Comparison of ENCODE assay signal across 8 mouse cellular contexts in the genomic region with DNA sequence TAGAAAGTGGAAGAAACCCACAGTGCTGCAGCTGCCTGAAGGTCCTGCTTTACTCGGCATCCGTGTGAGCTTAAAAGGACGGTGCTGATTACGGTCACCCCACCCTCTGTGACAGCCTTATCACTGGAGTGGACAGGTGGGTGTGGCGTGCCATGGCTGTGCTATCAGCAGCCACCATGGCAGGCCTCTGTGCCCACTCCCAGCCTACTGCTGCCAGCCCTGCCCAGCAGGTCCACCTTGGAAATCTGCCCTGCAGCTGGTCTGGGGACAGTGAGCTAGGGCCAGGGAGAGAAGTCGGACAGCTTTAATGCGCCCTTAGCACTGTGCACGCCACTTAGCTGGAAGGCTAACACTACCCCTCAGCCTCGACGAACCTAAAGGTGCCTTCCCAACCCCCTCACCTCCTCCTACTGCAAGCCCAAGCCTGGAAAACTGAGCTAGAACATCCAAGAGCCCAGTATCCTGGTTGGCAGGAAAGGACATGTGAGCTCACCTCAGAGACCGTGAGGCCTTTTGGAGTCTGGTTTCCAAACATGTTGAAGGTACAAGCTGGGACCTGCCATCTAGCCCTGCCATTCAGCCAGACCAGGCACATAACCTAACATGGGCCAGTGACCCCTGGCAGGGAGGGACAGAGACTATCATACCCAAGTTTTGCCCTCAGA. TPM values are rescaled to one million over a fixed set of nuclear protein-coding genes. Genes with fewer than 3 reads are reported as not detected.
A peak's percentile ranks its signal among the peaks of the same experiment; 100 is the strongest.
DNase-seq lines count a peak whose midpoint lies in the region; ATAC-seq and TF ChIP-seq lines count a peak whose summit lies in the region.

No protein-coding gene starts in this region.

- no peak overlapping the region for H3K9ac ChIP-seq in neural tube, embryonic 13.5 days
- H3K9ac ChIP-seq in liver, embryonic 13.5 days: peak overlapping the region; percentile 81
- no peak overlapping the region; the same call in 1 of the 2 replicates for H3K9ac ChIP-seq in stomach, postnatal 0 days (ENCODE audit: low read length)
- no peak overlapping the region for H3K9ac ChIP-seq in neural tube, embryonic 15.5 days (replicated peaks)

- peak; percentile 83 to 86 for DNase-seq in cerebellum, postnatal 10 days
- no peak for DNase-seq in neural tube, embryonic 10.5 days (ENCODE audit: extremely low spot score, low spot score)
- peak; percentile 91 for DNase-seq in liver, embryonic 13.5 days
- peak; percentile 57 for DNase-seq in stomach, postnatal 0 days (ENCODE audit: low spot score)
- DNase-seq in ovary, postnatal 14 days (ENCODE audit: low spot score): no peak

- no peak for ATAC-seq in cerebellum, adult (ENCODE audit: insufficient number of reproducible peaks, low FRiP score, low TSS enrichment)
- peak; percentile 8; the same call in 1 of the 2 replicates for ATAC-seq in neural tube, embryonic 13.5 days (ENCODE audit: low read depth)
- peak; percentile 98 for ATAC-seq in liver, embryonic 13.5 days (ENCODE audit: low read depth)
- ATAC-seq in stomach, postnatal 0 days (ENCODE audit: low FRiP score, low TSS enrichment): peak; percentile 72
- no peak for ATAC-seq in neural tube, embryonic 15.5 days (ENCODE audit: low FRiP score)

- no peaks in the 10 kb centered on the region for H3K27me3 ChIP-seq in neural tube, embryonic 13.5 days
- H3K27me3 ChIP-seq in liver, embryonic 13.5 days: no peaks in the 10 kb centered on the region
- no peaks in the 10 kb centered on the region for H3K27me3 ChIP-seq in stomach, postnatal 0 days (ENCODE audit: control insufficient read depth, insufficient read depth, low read length)
- H3K27me3 ChIP-seq in neural tube, embryonic 15.5 days (replicated peaks): no peaks in the 10 kb centered on the region

- no peak for TF ChIP-seq CTCF in stomach, postnatal 0 days (IDR thresholded peaks at IDR 0.05; ENCODE audit: low read depth)

- no peak for TF ChIP-seq EP300 in stomach, postnatal 0 days (optimal IDR thresholded peaks at IDR 0.05)

- H3K27ac ChIP-seq in neural tube, embryonic 13.5 days (replicated peaks): no peak overlapping the region
- H3K27ac ChIP-seq in liver, embryonic 13.5 days: peak overlapping the region; percentile 99
- peak overlapping the region; percentile 18 for H3K27ac ChIP-seq in stomach, postnatal 0 days (replicated peaks)
- H3K27ac ChIP-seq in neural tube, embryonic 15.5 days (replicated peaks): no peak overlapping the region

- no peak overlapping the region for H3K4me2 ChIP-seq in neural tube, embryonic 13.5 days
- H3K4me2 ChIP-seq in liver, embryonic 13.5 days: peak overlapping the region; percentile 74
- H3K4me2 ChIP-seq in stomach, postnatal 0 days (replicated peaks; ENCODE audit: low read depth): no peak overlapping the region
- no peak overlapping the region for H3K4me2 ChIP-seq in neural tube, embryonic 15.5 days

- no peaks in the 10 kb centered on the region for H3K4me1 ChIP-seq in neural tube, embryonic 13.5 days (replicated peaks)
- H3K4me1 ChIP-seq in liver, embryonic 13.5 days (replicated peaks): peaks cover 76% of the 10 kb centered on the region
- H3K4me1 ChIP-seq in stomach, postnatal 0 days (replicated peaks; ENCODE audit: control insufficient read depth, insufficient read depth): no peaks in the 10 kb centered on the region
- H3K4me1 ChIP-seq in neural tube, embryonic 15.5 days: no peaks in the 10 kb centered on the region; the same call in 1 of the 2 replicates

- 86% methylated on average over 11 of the region's 11 CpGs for WGBS in neural tube, embryonic 13.5 days
- WGBS in liver, embryonic 13.5 days (ENCODE audit: insufficient replicate concordance): 23% methylated on average over 11 of the region's 11 CpGs
- WGBS in stomach, postnatal 0 days: 58% methylated on average over 11 of the region's 11 CpGs
- 84% methylated on average over 11 of the region's 11 CpGs for WGBS in neural tube, embryonic 15.5 days

- H3K9me3 ChIP-seq in neural tube, embryonic 13.5 days: no peaks in the 10 kb centered on the region
- H3K9me3 ChIP-seq in liver, embryonic 13.5 days (replicated peaks): no peaks in the 10 kb centered on the region
- no peaks in the 10 kb centered on the region for H3K9me3 ChIP-seq in stomach, postnatal 0 days (ENCODE audit: control insufficient read depth, low read length)
- H3K9me3 ChIP-seq in neural tube, embryonic 15.5 days (replicated peaks): no peaks in the 10 kb centered on the region

- peaks cover 71% of the 10 kb centered on the region for H3K36me3 ChIP-seq in neural tube, embryonic 13.5 days
- peaks cover 81% of the 10 kb centered on the region for H3K36me3 ChIP-seq in liver, embryonic 13.5 days
- peaks cover 15% of the 10 kb centered on the region for H3K36me3 ChIP-seq in stomach, postnatal 0 days (ENCODE audit: control insufficient read depth, insufficient read depth, low read length)
- H3K36me3 ChIP-seq in neural tube, embryonic 15.5 days: peaks cover 38% of the 10 kb centered on the region

- H3K4me3 ChIP-seq in neural tube, embryonic 13.5 days: no peak overlapping the region
- peak overlapping the region; percentile 50 for H3K4me3 ChIP-seq in liver, embryonic 13.5 days (replicated peaks)
- H3K4me3 ChIP-seq in stomach, postnatal 0 days (ENCODE audit: low read depth, low read length): no peak overlapping the region
- H3K4me3 ChIP-seq in neural tube, embryonic 15.5 days (replicated peaks): no peak overlapping the region

RNA-seq across cellular contexts. Expression of a gene that starts 6.4 kb away (rescaled TPM):
- polyA plus RNA-seq in neural tube, embryonic 13.5 days (2015; fragmentation: Nextera tagmentation; extraction: Ambion mirVana): not detected in 2 replicates
- not detected in 2 replicates for polyA plus RNA-seq in liver, embryonic 13.5 days (2015; fragmentation: Nextera tagmentation; extraction: Ambion mirVana)
- polyA plus RNA-seq in stomach, postnatal 0 days (2015; fragmentation: Nextera tagmentation; extraction: Ambion mirVana): not detected in 2 replicates
- polyA plus RNA-seq in neural tube, embryonic 15.5 days (2015; fragmentation: Nextera tagmentation; extraction: Ambion mirVana): not detected in 2 replicates

RNA-seq across cellular contexts. Expression of a gene that starts 15.0 kb away (rescaled TPM):
- 225 and 243 TPM in 2 replicates for polyA plus RNA-seq in neural tube, embryonic 13.5 days (2015; fragmentation: Nextera tagmentation; extraction: Ambion mirVana)
- 62.4 and 67.1 TPM in 2 replicates for polyA plus RNA-seq in liver, embryonic 13.5 days (2015; fragmentation: Nextera tagmentation; extraction: Ambion mirVana)
- 53.1 and 53.8 TPM in 2 replicates for polyA plus RNA-seq in stomach, postnatal 0 days (2015; fragmentation: Nextera tagmentation; extraction: Ambion mirVana)
- polyA plus RNA-seq in neural tube, embryonic 15.5 days (2015; fragmentation: Nextera tagmentation; extraction: Ambion mirVana): 141 and 152 TPM in 2 replicates

RNA-seq across cellular contexts. Expression of a gene that starts 49.5 kb away (rescaled TPM):
- 19.0 and 20.6 TPM in 2 replicates for polyA plus RNA-seq in neural tube, embryonic 13.5 days (2015; fragmentation: Nextera tagmentation; extraction: Ambion mirVana)
- polyA plus RNA-seq in liver, embryonic 13.5 days (2015; fragmentation: Nextera tagmentation; extraction: Ambion mirVana): 11.2 and 11.8 TPM in 2 replicates
- 11.1 and 11.8 TPM in 2 replicates for polyA plus RNA-seq in stomach, postnatal 0 days (2015; fragmentation: Nextera tagmentation; extraction: Ambion mirVana)
- 20.0 and 22.0 TPM in 2 replicates for polyA plus RNA-seq in neural tube, embryonic 15.5 days (2015; fragmentation: Nextera tagmentation; extraction: Ambion mirVana)

RNA-seq across cellular contexts. Expression of a gene that starts 49.5 kb away (rescaled TPM):
- polyA plus RNA-seq in neural tube, embryonic 13.5 days (2015; fragmentation: Nextera tagmentation; extraction: Ambion mirVana): 37.0 and 43.3 TPM in 2 replicates
- polyA plus RNA-seq in liver, embryonic 13.5 days (2015; fragmentation: Nextera tagmentation; extraction: Ambion mirVana): 37.0 and 38.5 TPM in 2 replicates
- 74.2 and 74.9 TPM in 2 replicates for polyA plus RNA-seq in stomach, postnatal 0 days (2015; fragmentation: Nextera tagmentation; extraction: Ambion mirVana)
- polyA plus RNA-seq in neural tube, embryonic 15.5 days (2015; fragmentation: Nextera tagmentation; extraction: Ambion mirVana): 38.2 and 44.6 TPM in 2 replicates

Comparison
In these comparisons a context has a peak if more than half of its experiments do, and no peak if none do; other contexts are left out.
1. ATAC-seq: peak in neural tube, embryonic 13.5 days (single experiment), liver, embryonic 13.5 days (single experiment) and stomach, postnatal 0 days (single experiment); none in cerebellum, adult (single experiment) and neural tube, embryonic 15.5 days (single experiment).
2. DNase-seq: peak in cerebellum, postnatal 10 days (2 of 2), liver, embryonic 13.5 days (single experiment) and stomach, postnatal 0 days (single experiment); none in neural tube, embryonic 10.5 days (single experiment) and ovary, postnatal 14 days (single experiment).
3. H3K27ac ChIP-seq: peak in liver, embryonic 13.5 days (single experiment) and stomach, postnatal 0 days (single experiment); none in neural tube, embryonic 13.5 days (single experiment) and neural tube, embryonic 15.5 days (single experiment).